Mouse (Mus musculus) megakaryocyte progenitor cell, adult 5-6 weeks (primary cell): ENCODE measurements around the gene Get4. TPM values are rescaled to one million over a fixed set of nuclear protein-coding genes. Genes with fewer than 3 reads are reported as not detected.
A peak's percentile ranks its signal among the peaks of the same experiment; 100 is the strongest.

ENCODE experiments used
- ATAC-seq: replicated peaks from 2 replicates; pipeline ENCODE4 v1.8.0; 2016; ENCODE audit warnings: mild to moderate bottlenecking, moderate TSS enrichment, inconsistent platforms; ENCODE audit not compliant: poor library complexity
- total RNA-seq, 2 experiments: library from RNA; stranded (forward) in 1 of 2; stranded (reverse) in 1 of 2; fragments of 157-497, 149-512 nt in 1 of 2; fragments of 200-1000 nt in 1 of 2; gene quantifications; 2 replicates each; pipeline versions ENCODE4 v1.2.3 to v1.2.4; 2015 to 2017

Gene Get4
- total RNA-seq, 2 experiments from 2014 or later, result 17.4 to 23.0 TPM

DNA sequence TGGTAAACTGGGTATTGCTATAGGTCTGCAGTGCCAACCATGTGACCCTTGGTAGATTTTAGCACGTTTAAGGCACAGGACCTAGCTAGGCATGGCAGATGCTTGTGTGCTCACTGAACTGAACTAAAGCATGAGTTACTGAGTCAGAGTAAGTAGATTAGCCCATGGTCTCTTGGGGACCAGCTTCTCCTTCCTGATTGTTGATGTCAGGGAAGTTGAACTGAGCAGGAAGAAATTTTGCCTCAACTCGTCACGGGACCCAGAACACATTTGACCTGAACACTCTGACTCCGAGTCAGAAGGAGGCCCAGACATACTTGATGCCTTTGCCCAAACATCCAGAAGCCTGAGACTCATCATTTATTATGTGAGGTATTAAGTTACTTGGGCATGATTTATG, 14.7 kb upstream of the Get4 start:
- ATAC-seq, result no peak

DNA sequence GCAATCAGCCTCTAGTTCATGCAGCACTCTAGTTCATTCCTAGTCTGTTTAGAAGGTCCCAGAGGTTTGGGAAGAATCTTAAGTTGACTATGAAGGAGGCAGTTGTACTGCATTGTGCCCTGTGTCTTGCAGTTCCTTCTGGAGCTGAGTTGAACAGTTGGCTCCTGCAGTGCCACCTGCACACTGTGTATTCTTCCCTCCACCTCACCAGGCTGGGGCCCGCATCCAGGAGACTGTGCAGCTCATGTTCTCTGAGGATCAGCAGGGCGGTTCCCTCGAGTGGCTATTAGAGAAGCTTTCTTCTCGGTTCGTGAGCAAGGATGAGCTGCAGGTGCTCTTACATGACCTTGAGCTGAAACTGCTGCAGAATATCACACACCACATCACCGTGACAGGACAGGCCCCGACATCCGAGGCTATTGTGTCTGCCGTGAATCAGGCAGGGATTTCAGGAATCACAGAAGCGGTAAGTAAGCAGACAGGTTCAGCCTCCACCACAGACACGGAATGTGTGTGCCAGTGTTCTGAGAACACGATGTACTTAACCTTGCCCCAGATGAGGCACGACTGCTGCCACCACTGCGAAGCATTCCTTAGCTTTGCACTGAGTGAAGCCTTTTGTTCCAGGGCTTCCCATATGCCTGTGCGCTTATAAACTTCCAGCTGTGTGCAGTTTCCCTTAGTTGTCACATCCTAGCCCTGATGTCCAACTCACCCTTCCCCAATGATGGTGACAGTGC, 10.9 kb upstream of the Get4 start:
- ATAC-seq, result no peak

DNA sequence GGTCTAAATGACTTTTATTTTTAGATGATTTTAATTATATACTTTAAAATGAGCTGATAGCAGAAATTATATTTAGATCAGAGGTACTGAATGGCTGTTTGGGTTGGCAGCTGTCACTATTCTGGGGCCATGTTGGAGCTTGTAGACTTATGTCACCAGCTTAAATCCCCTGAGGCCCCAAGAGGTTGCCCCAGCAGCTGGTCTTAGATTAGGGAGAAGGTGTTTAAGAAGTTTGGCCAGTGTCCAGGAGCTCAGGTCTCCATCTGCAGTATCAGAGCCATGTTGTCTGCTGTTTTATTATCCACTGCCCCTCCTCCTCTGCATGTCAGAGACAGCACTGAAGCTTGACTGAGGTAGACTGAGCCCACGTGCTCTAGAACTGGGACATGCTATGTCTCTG, 8.7 kb upstream of the Get4 start:
- peak; percentile 84 for ATAC-seq

DNA sequence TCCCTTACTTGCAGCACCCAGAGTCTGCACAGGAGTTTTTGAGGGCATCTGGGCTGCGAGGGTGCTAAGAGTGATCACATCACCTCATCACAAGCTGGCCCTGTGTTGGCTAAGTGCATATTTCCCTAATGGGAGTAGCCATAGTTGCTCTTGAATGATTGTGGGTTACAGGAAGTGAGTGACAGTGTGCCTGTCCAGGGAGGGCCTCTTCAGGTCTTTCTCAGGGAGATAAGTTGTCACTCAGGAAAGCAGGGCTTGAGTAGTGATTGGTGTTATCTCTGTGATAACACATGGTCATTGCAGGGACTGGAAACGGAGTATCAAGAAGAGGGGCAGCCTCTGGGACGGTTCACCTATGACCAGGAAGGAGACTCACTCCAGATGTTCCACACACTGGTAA, 4.4 kb upstream of the Get4 start:
- ATAC-seq, result no peak

DNA sequence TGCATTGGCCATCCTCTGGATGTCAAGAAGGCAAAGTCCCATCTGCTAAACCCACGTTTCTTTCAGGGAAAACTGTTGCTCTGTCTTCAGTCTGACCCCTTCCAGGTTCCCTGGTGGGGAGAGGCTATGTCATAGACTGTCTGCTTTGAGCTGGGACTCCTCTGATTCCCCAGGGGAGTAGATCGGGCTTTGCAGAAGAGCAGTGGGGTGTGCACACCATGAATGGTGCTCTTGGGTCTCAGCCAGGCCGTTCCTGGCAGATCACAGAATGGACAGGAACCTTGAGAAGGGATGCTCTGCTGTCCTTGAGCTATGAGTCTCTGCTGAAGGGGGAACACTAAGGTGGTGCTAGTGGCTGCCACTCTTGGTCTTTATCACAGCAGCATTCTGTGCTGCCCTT, 3.3 kb upstream of the Get4 start:
- ATAC-seq, result no peak

DNA sequence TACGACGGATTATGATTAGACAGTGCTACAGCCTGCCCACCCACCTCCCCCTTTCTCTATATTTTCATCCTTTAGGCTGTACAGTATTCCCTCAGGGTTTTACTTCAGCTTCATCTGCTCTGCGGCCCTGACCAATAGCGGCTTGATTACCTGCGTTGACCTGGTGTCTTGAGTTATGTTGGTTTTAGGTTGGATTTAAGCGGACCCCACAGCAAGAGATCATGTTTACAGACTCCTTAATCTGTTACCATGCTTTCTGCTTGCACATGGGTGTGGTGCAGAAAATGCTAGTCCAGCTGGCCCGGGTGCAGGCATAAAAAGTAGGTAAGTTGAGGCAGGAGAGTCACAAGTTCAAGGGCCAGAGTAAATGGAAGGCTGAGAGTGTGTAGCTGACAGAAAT, 845 bp upstream of the Get4 start:
- no peak for ATAC-seq

DNA sequence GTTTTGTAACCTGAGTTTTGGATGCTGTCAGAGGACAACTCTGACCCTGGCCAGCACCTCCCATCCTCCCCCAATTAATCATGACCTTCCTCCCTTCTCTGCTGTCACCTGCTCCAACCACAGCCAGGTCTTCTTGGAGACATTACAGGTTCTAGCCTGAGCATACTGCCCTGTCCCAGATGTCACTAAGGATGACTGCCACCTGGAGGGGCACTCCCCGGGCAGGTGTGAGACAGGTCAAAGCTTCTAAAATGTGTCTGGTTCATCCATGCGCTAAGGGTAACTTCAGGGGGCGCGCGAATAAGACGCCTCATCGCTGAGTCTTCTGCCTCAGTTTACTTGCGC, 416 bp upstream of the Get4 start:
- peak; percentile 3; the same call in 1 of the 2 replicates for ATAC-seq

DNA sequence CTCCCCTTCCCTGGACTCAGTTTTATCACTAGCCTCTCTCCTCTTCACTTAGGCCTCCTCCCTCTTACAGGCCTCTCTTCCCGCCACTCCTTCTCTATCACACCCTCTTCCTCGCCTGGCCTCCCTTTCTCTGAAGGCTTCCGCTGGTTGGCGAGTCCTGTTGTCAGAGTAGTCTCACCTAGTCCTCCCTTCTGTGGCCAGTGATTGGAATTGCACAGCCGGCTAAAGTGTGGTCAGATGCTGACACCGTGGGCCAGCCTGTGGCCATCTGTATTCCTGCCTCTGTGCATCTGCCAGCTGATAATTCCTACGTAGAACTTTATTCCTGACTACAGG, 754 bp downstream of the Get4 start:
- peak; percentile 42 for ATAC-seq

DNA sequence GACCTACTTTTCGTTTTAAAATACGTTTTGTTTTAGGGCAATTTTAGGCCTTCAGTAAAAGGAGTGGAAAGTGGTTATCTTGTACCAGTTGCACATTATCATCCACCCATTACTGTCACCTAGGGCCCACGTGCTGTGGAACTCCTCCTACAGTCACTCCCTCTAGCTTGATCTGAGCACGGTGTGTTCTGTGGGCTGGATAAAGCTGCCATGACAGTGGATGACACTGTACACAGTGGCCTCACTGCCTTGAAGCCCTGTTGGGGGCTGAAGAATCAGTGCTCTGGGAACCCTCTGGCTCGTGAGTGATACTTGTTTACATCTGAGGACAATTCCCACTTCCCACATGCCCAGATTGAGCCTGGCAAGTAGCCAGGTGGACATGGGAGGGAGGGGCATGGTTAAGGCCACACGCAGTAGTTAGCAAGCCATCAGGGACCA, 1.2 kb downstream of the Get4 start:
- peak; percentile 63 for ATAC-seq

DNA sequence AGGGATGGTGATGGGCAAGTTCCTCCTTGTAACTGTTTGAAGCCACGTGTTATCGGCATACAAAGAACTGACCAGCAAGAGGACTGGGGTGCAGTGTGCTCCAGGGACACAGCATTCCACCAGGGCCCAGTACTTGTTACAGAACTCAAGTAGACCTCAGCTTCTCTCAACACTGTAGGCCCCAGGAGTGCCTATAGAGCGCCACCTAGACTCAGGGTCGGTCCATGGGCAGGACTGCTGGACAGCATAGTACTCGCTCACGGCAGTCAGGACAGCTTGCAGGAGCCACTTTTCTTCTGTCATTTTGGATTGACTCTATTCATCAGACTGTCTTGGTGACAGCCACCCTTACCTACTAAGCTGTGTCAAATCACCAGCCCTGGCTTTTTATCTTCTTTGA, 2.8 kb downstream of the Get4 start:
- no peak for ATAC-seq

DNA sequence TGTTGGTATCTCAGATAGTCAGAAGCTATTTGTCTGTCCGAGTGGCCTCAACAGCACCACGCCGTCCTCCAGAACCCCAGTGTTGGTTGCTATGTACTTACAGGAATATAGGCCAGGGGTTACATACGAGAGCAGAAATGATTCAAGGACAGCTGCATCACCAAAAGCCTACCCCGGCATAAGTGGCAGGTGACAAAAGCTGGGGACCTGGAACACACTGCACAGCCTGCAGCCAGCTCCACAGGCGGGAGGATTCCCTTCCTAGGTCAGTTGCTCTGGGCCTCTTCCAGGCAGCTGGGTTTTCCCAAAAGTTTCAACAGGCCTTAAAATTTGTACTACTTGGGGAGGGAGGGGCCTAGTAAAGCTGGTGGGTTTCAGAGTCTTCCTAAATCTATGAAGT, 3.7 kb downstream of the Get4 start:
- no peak for ATAC-seq

DNA sequence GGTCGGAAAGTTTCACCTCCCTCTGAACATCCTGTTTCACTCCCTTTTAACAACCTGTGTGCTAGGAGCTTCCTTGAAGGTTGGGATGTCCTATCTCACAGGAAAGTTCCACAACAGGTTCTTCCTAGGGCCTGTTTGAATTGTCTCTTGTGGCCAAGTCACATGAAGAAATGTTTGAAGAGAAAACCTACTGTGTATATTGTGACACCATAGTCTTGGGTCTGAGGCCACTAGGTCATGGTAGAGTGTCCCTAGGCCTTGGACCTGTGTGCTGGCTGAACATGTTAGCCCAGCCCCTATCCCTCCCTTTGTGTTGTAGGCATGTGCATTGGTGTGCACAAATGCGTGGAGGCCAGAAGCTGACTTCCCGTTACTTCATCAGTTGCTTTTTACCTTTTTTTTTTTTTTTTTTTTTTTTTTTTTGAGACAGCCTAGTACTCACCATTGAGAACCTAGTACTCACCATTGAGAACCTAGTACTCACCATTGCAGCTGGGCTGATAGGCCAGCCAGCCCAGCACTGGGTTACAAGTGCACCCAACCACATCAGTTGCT, 4.2 kb downstream of the Get4 start:
- ATAC-seq, result no peak

DNA sequence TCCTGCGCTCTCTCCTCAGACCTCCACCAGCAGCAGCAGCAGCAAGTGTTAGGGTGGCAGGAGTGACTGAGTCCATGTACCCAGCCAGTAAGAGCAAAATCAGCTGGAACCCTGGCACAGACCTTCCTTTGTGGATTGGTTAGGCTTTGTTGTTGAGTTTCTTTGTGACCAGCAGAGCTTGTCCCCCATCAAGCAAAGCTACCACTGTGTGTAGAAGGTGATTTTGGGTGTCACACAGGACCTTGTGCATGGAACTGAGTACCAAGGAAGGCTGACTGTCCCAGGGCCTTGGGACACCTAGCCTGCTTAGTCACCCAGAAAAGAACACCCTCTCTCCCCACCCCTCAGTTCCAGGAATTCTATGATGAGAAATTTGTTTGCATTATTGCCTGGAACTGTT, 5.1 kb downstream of the Get4 start:
- no peak for ATAC-seq

DNA sequence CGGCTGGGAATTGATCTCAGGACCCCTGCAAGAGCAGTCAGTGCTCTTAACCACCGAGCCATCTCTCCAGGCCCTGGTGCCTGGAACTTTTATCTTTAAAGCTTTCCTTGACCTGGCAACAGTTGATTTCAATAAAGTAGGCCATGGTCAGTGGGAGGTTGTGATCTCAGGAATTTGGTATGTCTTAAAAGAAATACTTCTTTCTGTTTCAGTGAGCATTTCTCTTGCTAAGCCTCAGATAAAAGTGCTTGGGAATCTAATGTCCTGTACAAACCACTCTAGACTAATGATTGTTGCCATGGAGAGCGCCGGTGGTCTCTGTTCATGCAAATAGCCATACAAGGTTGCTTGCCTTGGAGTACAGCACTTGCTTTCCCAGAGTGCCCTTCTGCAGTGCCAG, 5.7 kb downstream of the Get4 start:
- no peak for ATAC-seq

DNA sequence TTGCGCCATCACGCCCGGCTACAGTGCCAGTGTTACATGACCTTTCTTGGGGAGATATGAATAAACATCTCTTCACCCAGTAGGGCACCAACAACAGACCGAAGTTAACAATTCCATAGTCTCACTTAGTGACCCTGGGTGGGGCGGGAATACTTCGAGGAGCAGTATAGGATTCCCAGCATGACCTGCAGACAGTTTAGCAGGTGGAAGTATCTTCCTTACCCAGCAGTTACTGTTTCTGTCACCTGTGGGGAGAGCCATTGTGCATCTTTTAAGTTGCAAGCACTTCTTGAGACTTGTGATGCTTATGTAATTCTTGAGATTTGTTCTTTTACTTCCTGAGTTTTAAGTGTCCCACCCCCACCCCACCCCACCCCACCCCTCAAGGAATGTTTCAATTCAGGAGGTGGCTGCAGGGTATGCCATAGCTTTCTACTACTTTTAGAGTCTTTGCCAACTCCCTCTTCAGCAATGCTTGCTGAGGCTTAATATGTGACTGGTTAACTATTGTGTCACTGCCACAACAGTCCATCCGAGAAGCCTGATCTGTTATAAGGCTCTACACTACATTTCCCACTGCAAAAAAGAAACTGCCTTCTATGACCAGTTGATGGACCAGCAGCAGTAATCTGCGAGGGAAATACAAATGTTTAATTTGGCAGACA, 6.4 kb downstream of the Get4 start:
- ATAC-seq, result no peak

DNA sequence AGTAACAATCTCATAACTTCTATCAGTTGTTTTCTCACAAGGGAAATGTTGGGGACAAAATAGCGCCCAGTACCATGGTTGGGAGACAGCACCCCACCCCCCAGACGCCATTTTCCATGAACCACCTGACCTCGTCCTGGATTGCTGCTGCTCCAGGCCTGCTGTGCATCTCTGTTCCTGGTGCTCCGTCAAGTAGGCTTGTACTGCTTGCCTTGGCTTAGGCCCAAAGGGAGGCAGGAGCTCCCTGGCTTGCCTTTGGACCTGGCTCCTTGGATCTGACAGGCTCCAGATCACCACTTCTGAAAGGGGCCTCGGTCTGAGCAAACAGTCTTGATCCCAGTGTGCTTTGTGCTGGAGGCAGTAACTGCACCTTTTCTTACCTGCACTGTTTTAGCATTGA, 7.7 kb downstream of the Get4 start:
- ATAC-seq, result no peak

DNA sequence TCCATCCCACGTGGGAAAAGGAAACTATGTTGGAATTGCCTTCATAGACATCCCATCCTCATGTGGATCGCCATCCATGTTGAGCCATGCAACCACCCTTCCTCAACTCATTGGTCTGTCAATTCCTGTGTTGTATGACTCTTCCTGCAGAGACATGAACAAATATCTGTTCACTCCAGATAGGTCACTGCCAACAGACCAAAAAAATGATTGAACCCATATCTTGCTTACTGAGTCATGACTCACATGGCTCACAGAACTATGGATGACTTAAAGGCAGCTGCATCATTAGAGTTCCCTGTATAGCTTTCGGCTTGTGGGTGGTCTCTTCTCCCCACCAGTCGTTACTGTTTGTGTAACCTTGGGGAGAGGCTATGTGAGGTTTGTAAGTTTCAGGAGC, 9.3 kb downstream of the Get4 start:
- peak; percentile 39; the same call in 1 of the 2 replicates for ATAC-seq

DNA sequence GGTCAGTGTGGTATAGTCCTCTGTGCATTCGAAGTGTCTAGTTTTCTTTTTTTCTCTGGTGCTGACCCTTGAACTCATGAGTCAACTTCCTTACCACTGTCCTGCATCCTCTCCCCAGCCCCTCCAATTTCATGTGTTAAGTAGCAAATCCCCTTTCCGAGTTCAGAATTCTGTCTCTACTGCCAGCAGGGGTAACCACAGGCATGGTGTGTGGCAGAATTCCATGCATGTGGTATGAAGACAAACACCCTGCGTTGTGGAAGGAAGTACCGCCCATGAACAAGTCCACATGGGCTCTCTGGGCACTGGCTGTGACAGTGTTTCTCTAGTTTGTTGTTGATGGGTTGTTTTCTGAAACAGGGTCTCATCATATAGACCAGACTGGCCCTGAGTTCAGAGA, 15.5 kb downstream of the Get4 start:
- ATAC-seq, result no peak

DNA sequence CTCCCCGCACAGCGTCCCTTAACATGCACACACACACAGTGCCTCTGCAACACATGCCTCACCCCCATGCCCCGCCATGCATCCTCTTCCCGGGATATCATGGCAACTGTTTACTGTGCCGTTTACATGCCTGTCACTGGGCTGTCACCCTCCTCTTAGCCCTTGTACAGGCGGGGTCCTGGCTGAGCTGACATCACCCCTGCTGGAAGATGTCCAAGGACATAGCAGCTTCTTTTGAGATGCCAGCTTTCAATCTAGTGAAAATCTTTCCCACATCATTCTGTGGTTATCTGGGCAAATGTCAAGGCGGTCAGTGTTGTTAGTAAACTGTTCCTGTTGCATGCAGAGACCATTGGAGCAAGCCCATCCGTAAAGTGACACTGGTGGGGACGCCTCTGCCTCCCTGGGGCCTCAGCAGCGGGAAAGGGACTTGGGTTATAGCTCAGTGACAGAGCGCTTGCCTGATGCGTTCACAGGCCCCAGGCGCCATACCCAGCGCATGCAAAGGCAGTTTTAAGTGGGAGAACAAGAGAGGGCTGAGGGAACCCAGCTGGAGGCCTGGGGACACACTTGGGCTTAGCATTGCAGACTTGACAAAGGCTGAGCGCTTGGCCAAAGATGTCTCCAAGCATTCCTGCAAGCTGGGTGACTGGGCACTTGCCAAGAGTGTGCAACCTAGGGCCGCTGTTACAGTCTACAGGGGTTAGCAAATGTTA, 18.8 kb downstream of the Get4 start:
- no peak for ATAC-seq

DNA sequence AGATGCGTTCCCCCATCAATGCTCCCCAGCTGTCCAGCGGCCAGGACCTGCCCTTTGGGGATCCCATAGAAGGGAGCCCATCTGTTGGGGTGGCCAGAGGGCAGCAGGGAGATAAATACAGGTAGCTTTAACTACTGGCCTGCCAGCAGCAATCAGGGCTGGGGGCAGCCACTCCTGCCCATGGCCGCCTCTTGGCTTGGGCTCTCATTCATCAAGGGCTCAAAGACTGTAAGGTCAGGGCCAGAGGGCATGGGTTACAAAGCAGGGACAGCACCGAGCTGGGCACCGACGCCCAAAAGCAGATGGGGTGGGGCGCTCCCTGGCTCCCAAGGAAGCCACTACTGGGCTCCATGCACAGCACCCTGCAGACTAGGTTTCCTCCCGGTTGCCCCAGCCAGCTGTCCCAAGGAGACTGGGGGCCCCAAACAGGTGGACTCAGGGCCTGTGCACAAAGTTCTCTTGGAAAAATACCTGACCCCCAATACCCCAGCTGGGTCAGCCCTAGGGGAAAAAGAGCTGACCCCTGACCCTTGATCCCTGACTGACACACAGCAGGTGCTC, 19.9 kb downstream of the Get4 start:
- ATAC-seq, result no peak

DNA sequence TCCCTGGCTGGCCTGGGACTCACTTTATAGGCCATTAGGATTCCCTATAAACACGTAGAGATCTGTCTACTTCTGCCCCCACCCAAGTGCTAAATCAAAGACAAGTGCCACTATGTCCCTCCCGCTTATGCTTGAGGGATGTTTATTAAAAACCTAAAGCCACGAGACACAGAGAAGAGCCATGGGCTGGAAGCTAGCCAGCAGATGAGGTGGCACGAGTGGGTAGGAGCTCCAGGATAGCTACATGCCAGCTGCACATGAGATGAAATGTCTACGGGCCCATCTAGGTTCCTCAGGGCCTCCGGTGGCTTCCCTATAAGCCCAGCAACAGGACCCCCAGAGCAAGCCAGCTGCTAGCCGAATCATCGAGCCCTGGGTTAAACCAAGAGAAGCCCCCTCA, 25.2 kb downstream of the Get4 start:
- ATAC-seq, result no peak
